Mouse (Mus musculus) telencephalon, adult 2 months (tissue): ENCODE results near the gene Msantd2.

Experiments used
- DNase-seq: peaks from one replicate; pipeline ENCODE4 v3.0.0-alpha.2; 2011; ENCODE audit warnings: low read depth, low spot score

The Msantd2 gene

DNA sequence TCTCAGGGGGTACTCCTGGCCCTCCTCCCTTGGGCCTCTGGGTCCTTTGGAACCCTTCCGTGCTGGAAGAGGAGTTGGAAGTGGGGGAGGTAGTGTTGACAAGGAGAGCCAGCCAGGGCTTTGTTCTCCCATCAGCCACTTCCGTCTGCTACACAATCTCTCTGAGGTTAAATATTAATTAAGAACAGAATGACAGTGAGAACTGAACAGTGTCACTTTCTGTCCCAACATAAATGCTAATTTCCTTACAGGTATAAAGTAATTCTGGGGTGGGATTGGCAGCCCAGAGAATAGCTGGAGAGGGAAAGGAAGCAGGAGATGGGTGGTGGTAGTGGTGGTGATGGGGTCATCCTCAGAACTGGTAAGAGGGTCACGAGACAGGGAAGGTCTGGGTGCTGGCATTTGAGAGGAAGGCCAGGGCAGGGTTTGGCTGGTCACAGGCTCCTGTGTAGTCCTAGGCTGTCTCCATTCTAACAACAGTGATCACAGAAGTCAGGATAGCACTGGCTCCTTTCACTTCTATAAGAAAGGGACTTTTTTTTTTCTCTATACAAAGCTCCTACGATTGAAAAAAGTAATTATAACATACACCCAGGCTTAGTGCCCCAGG is 79.6 kb downstream of the Msantd2 start:
- no peak for DNase-seq

DNA sequence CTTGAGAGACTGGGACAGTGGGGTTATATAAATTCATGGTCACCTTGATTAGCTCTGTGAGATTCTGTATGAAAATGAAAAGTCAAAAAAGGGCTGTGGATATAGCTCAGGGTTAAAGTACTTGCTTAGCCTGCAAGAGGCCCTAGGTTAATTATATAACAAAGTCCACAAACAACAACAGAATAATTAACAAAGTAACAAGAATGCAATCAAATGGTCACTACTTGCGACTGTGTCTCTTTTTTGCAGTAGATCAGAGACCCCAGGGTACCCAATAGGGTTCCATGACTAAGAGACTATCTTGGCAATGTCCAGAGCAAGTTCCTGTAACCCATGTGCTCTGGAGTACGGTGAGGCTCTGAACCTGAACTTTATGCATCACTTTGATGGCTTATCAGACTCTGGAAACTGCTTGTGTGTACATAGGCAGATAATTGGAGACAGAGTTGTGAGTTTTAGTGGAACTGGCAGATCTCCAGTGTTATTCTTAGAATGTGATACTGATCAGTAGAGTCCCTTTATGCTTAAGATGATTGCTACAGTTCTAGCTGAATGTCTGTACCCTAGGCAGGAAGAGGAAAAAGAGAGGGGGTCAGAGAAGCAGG is 80.2 kb downstream of the Msantd2 start:
- DNase-seq: no peak

DNA sequence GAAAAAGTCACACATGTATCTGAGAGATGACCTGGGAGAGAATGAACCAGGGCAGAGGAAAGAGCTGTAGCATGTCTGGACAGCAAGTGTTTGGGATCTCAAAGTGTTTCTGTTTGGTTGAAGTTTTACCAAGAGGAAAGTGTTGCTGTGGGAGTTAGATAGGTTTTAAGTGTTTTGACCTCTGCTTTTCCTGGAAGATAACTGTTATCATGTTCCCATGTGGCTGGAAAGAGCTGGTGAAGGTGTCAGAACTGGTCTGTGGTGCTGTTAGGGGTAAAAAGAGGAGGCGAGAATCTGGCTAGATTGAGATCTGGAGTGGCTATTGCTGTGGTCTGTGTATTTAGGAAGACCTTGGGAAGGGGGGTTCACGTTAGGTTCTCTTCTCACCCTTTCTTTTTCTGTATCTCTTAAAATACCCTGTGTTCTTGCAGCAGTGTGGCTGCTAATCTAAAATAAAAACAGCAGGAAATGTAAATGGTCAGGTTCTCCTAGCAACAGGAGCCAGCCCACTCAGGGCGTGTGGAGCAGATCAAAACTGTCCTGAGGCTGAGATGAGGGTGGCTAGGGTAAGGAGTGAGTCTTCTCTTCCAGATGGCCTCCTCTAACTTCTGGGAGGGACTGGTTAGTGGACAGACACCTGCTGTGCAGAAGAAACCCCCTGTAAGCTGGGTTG is 83.2 kb downstream of the Msantd2 start:
- DNase-seq: no peak
